Mouse (Mus musculus): ENCODE measurements around the gene Mmp8.

The Mmp8 gene

GRCm38 (mm10) chr9:7558221-7559017 lies at the start of gene Mmp8:
Mmp8 (plus strand) TSS chr9:7558456.
- DNase-seq (ENCODE audit: low spot score), result no peak

GRCm38 (mm10) chr9:7509619-7510233 lies 48.5 kb upstream of the Mmp8 start:
- DNase-seq (ENCODE audit: low spot score), result no peak

- no peak for DNase-seq (ENCODE audit: low spot score)
Observed at GRCm38 (mm10) chr9:7517944-7518571, 40.2 kb upstream of the Mmp8 start.

GRCm38 (mm10) chr9:7526255-7526940 lies 31.9 kb upstream of the Mmp8 start:
- no peak for DNase-seq (ENCODE audit: low spot score)

- DNase-seq (ENCODE audit: low spot score), result no peak
Observed at GRCm38 (mm10) chr9:7542763-7543162, 15.5 kb upstream of the Mmp8 start.

GRCm38 (mm10) chr9:7544923-7545457 lies 13.3 kb upstream of the Mmp8 start:
- no peak for DNase-seq (ENCODE audit: low spot score)

GRCm38 (mm10) chr9:7545471-7545870 lies 12.8 kb upstream of the Mmp8 start:
- no peak for DNase-seq (ENCODE audit: low spot score)

- DNase-seq (ENCODE audit: low spot score), result no peak
Observed at GRCm38 (mm10) chr9:7545920-7546319, 12.3 kb upstream of the Mmp8 start.

GRCm38 (mm10) chr9:7551943-7552342 lies 6.3 kb upstream of the Mmp8 start:
- no peak for DNase-seq (ENCODE audit: low spot score)

- DNase-seq (ENCODE audit: low spot score), result no peak
Observed at GRCm38 (mm10) chr9:7553536-7553935, 4.7 kb upstream of the Mmp8 start.

- DNase-seq (ENCODE audit: low spot score), result no peak
Observed at GRCm38 (mm10) chr9:7554382-7554781, 3.9 kb upstream of the Mmp8 start.

GRCm38 (mm10) chr9:7560026-7560425 lies 1.8 kb downstream of the Mmp8 start:
- DNase-seq (ENCODE audit: low spot score), result no peak

GRCm38 (mm10) chr9:7567376-7567775 lies 9.1 kb downstream of the Mmp8 start:
- no peak for DNase-seq (ENCODE audit: low spot score)

- DNase-seq (ENCODE audit: low spot score), result no peak
Observed at GRCm38 (mm10) chr9:7567923-7568322, 9.7 kb downstream of the Mmp8 start.

GRCm38 (mm10) chr9:7570485-7570884 lies 12.2 kb downstream of the Mmp8 start:
- DNase-seq (ENCODE audit: low spot score), result no peak

GRCm38 (mm10) chr9:7571162-7571561 lies 12.9 kb downstream of the Mmp8 start, which contains the start of gene Mmp27:
Mmp27 (plus strand) TSS chr9:7571396.
- DNase-seq (ENCODE audit: low spot score), result no peak

- DNase-seq (ENCODE audit: low spot score), result no peak
Observed at GRCm38 (mm10) chr9:7572188-7572587, 13.9 kb downstream of the Mmp8 start.

GRCm38 (mm10) chr9:7572663-7573308 lies 14.5 kb downstream of the Mmp8 start:
- DNase-seq (ENCODE audit: low spot score), result no peak

- DNase-seq (ENCODE audit: low spot score), result no peak
Observed at GRCm38 (mm10) chr9:7575526-7575925, 17.3 kb downstream of the Mmp8 start.

- no peak for DNase-seq (ENCODE audit: low spot score)
Observed at GRCm38 (mm10) chr9:7577371-7577770, 19.1 kb downstream of the Mmp8 start.

- no peak for DNase-seq (ENCODE audit: low spot score)
Observed at GRCm38 (mm10) chr9:7590063-7590462, 31.8 kb downstream of the Mmp8 start.
